Mouse (Mus musculus) adipocyte (in vitro differentiated cells): ENCODE data around the gene Zfp683.

Source experiments
- DNase-seq: peaks from one replicate; pipeline ENCODE4 v3.0.0-alpha.2; 2016; ENCODE audit warnings: low spot score

Zfp683 gene

DNA sequence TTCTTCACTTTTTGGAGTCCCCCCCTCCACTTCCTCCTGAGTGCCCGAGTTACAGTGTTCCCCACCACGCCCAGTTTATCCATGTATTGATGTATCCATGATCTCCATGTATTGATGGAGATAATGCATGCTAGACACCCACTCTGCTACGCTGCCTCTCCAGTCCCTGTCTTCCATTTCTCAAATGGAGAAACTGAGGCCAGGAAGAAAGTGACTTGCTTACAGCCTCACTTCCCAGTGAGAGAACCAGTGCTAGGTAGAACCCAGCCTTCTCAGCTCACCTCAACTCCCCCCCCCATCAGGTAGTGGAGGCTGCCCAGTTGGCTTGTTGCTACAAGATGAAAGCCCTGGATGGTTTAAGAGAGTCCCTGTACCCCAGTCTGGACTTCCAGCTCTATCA is at the start of gene Zfp683:
Gene Zfp683 (plus strand): TSS at position 301 of the 400 bp plus-strand sequence.
- no peak for DNase-seq

DNA sequence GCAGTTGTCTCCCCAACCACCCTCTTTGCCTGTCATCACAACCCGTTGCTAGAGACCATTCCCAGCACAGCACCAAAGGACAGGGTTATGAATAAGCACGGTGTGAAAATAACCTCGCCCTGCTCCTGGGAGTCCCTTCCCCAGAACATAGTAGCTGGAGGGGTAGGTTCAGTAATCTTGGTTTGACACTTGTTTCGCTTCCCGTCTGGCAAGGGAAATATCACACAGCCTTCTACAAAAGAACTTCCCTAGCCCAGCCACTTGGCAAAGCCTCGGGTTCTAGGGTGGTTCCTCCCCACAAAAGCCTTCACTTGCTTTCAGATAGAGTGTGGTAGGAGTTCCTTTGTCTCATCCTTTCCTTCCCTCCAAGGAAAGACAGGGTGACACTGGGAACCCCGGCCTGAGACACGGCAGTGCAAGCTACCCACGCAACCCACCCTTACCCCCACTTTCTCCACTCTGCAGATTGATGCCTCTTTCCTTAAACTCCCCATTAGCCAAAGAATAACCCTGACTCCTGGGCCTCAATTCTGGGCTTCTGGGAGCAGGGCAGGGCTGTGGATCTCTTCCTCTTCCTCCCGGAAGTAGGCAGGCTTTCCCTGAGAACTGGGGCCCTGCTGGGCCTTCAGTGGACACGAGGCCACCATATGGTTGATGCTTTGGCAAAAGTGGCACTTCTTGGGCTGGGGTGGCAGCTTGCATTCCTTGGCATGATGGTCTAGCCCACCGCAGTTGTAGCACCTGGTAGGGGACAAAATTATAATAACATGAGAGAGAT is 47.9 kb upstream of the Zfp683 start:
- DNase-seq: no peak

DNA sequence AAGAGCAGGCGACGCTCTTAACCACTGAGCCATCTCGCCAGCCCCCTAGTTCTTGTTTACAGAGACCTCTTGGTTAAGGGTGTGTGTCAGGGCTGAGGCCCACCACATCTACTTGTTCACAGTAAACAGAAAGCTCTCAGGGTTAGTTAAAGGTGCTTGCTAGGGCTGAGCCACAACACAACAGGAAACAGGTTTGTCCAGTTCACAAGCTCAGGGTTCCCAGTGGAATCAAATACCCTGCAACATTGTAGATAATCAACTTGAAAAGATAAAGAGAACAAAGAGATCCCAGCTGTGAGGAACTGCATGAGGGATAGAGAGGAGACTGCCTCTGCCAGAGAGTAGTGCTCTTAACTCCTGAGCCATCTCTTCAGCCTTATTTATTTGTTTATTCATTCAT is 46.8 kb upstream of the Zfp683 start:
- no peak for DNase-seq

- DNase-seq: no peak
These were observed 43.9 kb upstream of the Zfp683 start for GRCm38 (mm10) chr4:134009709-134010108.

- no peak for DNase-seq
These were observed 41.9 kb upstream of the Zfp683 start for GRCm38 (mm10) chr4:134011450-134012414.

DNA sequence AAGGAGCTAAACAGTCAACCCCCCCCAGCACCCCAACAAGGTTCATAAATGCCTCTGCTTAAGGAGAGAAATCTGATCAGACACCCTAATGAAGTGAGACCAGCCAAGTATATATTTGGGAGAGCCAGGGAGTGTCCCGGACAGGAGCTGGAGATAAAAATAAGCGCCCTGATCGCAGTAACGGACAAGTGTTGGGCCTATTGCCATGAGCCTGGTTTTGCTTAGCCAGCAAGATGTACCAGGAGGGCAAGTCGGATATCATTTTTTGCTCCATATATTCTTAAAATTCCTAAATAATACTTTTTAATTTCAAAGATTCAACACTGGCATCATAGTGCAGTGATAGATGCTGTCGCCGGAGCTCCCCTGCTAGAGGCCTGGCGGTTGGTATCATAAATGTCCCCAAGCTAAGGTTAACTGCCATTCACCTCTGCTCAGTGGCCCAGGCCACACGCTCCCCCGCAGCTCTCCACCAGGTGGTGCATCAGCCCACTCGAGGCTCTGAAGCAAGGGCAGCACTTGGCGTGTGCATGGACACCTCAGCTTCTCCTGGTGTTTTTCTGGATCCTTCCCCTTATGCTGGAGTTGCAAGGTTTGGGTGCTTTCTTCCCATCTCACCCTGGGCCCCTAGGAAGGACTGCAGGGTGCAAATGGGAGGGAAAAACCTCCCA is 40.6 kb upstream of the Zfp683 start:
- DNase-seq: no peak

DNA sequence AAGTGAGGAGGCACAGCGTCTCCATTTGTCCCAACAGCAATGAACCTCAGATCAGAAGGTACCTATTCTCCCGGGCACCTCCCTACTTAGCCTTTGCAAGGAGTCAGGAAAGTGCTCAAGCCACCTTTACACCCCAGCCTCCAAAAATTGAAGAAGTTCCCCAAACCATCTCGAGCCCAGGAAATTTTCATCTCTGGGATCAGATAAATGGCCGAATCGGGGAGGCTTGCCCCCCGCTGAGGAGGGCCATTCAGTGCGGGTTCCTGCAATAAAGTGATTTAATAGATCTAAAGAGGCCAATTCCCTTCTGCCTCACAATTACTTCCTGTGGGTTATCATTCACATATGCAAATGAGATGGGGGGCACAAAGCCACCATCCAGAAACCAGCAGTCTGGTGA is 37.4 kb upstream of the Zfp683 start:
- DNase-seq: no peak

- no peak for DNase-seq
These were observed 36.9 kb upstream of the Zfp683 start for GRCm38 (mm10) chr4:134016767-134017166.

- DNase-seq: no peak
These were observed 36.3 kb upstream of the Zfp683 start for GRCm38 (mm10) chr4:134017201-134017865.

DNA sequence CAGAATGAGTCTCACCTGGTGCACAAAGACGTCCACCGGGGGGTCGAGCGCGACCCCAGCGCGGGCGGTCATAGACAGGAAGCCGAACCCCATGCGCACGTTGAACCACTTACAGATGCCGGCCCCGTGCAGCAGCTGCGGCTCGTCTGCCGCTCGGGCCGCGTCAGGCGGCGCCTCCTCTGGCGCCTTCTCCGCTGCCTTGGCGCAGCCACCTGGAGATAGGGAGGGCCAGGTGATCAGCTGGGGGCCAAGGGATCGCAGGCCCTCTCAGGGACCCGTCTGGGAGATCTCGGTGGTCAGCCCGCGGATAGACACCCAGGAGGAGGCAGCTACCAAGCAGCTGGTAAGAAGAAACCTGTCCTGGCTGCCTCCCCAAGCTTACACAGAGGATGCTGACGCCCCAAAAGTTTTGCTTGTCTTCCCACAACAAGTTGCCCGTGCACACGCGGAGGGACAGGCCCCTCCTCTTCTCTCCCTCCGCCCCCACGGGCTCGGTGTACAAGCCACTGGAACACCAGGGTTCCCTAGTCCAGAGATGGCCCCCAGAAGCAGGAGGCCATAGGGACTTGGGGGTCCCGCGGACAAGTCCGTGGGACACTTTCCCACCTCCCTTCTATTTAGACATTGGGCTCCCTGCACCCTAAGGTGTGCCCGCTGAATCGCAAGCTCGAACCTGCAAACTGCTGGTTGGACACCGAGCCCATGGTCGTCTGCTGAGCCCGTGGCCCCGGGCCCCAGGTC is 35.4 kb upstream of the Zfp683 start:
- no peak for DNase-seq

GRCm38 (mm10) chr4:134018779-134019145 is 34.9 kb upstream of the Zfp683 start, which contains the start of gene Lin28a:
Gene Lin28a (minus strand): TSS chr4:134018841.
- DNase-seq: no peak

DNA sequence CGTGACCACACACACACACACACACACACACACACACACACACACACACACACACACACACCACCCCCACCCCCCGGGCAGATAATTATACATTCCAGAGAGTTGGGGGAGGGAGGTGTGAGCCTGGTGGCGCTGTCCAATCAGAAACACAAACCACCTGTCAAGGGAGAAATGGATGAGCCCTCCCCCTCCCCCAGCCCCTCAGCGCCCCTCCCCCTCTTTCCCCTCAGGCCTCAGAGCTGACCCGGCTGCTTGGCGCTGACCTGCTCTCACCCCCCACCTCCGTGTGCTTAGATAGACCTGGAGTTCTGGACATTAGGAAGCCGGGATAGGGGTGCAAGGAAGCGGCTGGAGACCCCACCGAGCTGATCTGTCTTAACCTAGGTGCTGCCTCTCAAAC is 34.4 kb upstream of the Zfp683 start:
- DNase-seq: no peak

GRCm38 (mm10) chr4:134019641-134020351 is 33.8 kb upstream of the Zfp683 start:
- DNase-seq: no peak

DNA sequence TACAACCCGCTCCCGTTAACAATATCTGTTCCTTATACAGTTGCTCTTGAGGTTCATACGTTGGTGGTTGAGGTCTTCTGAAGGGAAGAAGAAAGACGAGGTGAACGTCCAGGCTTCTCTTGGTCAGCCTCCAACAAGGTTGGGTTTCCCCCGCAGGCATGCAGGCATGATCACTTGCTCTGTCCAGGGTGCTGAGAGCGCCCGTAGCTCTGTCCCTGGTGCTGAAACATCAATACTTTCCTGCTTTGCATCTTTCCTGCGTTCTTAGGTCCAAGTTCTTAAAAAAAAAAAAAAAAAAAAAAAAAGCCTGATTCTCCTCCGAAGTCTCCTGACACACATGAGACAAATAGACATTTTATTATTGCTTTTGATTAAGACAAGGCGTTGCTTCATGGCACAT is 33.0 kb upstream of the Zfp683 start:
- peak; percentile 58 for DNase-seq

GRCm38 (mm10) chr4:134025802-134026201 is 27.8 kb upstream of the Zfp683 start:
- no peak for DNase-seq

DNA sequence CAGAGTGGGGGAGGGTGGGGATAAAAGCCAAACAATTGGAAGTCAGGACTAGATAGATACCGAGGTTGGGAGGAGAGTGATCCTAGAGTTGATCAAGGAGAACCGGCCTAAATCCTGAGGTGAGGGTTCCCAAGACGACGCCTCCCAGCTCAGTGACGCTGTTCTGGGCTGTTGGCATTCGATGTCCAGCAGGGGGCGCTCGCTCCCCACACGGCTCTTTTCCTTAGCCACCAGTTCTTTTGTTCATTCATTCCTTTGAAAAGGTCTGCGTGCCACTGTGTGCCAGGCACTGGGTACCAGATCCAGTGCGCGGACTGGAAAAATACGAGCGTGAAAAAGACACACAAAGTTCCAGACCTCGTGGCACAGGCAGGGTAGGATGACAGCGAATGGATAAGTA is 17.7 kb upstream of the Zfp683 start:
- DNase-seq: peak; percentile 72

DNA sequence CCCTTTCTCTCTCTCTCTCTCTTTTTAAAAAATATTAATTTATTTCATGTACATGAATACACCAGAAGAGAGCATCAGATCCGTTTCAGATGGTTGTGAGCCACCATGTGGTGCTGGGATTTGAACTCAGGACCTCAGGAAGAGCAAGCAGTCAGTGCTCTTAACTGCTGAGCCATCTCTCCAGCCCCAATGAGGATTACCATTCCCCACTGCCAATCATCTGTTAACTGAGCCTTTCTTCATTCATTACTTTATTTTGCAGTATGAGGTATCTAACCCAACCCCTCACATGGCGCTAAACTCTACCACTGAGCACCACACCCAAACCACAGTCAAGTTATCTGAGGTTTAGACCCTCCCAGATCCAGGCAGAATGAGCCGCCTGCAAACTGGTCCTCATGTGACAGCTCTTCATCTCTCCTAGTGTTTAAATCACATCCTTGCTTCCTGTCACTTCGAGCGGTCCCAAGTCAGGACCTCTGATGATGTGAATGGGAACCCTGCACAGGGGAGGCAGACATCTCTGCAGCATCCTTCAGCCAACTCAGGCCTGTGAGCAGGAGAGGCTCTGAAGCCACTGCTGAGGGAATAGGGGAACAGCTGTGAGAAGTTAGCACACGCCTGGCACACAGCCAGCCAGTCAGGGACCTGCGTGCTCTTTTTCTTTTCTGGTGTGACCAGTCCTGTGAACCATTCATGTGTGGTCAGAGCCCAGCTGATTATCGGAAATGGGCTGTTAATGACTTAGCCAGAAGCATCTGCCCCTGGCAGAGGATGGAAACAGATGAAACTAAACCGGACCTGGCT is 12.1 kb upstream of the Zfp683 start:
- DNase-seq: no peak

DNA sequence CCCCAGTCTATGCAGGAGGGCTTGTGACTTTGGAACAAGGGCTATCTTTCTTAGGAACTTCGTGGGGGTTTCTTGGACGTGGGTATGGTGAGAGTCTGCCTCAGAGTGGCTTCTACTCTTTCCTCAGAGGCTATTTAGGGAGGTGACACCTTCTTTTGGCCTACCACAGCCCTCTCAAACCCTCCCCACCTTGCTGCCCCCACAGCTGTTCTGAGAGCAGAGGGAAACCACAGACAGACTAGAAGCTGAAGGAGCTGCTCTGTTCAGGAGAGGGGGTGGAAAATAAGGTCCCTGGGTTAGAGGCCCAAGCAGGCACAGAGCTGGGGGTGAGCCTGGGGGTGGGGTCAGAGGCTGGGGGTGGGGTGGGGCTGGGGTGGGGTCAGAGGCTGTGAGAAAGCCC is 10.6 kb upstream of the Zfp683 start:
- no peak for DNase-seq

GRCm38 (mm10) chr4:134047648-134048047 is 6.0 kb upstream of the Zfp683 start:
- no peak for DNase-seq

DNA sequence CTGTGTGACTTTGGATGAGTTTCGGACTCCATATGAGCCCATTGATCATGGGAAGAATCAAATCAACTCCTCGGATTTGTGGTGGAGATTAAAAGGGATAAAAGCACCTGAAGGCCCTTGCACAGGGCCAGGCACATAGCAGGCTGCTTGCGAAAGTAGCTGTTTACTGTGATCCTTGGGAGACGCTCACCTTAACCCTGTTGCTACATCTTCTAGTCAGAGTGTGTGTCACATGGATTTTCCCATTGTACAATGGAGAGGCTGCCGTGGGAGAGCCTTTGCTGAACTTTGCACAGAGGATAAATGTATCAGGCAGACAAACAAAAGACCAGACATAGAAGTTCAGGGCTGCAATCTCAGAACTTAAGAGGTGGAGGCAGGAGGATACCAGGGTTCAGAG is 1.7 kb upstream of the Zfp683 start:
- no peak for DNase-seq
